Mouse (Mus musculus) heart, adult 2 months (tissue): ENCODE measurements at regions not wholly inside any gene's neighbourhood (a gene's known extent, or its start where the extent isn't known, plus 50 kb on each side); places are given as distances from the start of the nearest gene placed in this dataset.

Experiments
- DNase-seq, 2 experiments: peaks; one replicate each; pipeline ENCODE4 v3.0.0; 2021
- H3K27ac ChIP-seq: fragments of 200-600 bp; 2 replicates; pipeline ENCODE4 v1.8.1; 2022
- H3K27me3 ChIP-seq: fragments of 200-500 bp; 2 replicates; pipeline ENCODE4 v1.6.1; 2012; ENCODE audit warnings: mild to moderate bottlenecking, low read length, inconsistent platforms, mixed read lengths; ENCODE audit not compliant: control insufficient read depth, insufficient read depth
- H3K36me3 ChIP-seq: fragments of 200-500 bp; 2 replicates; pipeline ENCODE4 v1.6.1; 2012; ENCODE audit warnings: low read length, inconsistent platforms; ENCODE audit not compliant: control insufficient read depth, insufficient read depth
- H3K4me1 ChIP-seq: fragments of 200-500 bp; 2 replicates; pipeline ENCODE4 v1.6.1; 2011; ENCODE audit warnings: low read length; ENCODE audit not compliant: control insufficient read depth, insufficient read depth
- H3K4me3 ChIP-seq: fragments of 200-600 bp; 2 replicates; pipeline ENCODE4 v1.8.1; 2022
- H3K79me2 ChIP-seq: fragments of 200-500 bp; replicated peaks from 2 replicates; pipeline ENCODE4 v1.6.1; 2012; ENCODE audit warnings: mild to moderate bottlenecking, inconsistent platforms, low read length, moderate library complexity, mixed read lengths; ENCODE audit not compliant: control insufficient read depth, insufficient read depth
- H3K9ac ChIP-seq: fragments of 200-500 bp; 2 replicates; pipeline ENCODE4 v1.6.1; 2012; ENCODE audit warnings: low read depth, mild to moderate bottlenecking, control low read depth, inconsistent platforms, low read length, mixed read lengths
- CTCF ChIP-seq: fragments of 200-600 bp; IDR thresholded peaks from 2 replicates; pipeline ENCODE4 v1.8.1; 2022; ENCODE audit warnings: antibody characterized with exemption, mild to moderate bottlenecking, moderate library complexity
- EP300 ChIP-seq: fragments of 200-500 bp; IDR thresholded peaks from 2 replicates; pipeline ENCODE4 v1.6.1; 2011; ENCODE audit warnings: low read depth, low read length, control low read depth; ENCODE audit not compliant: insufficient read depth
- POLR2A ChIP-seq: fragments of 200-500 bp; IDR thresholded peaks from 2 replicates; pipeline ENCODE4 v1.6.1; 2011; ENCODE audit warnings: mild to moderate bottlenecking, low read depth, low read length, control low read depth; ENCODE audit not compliant: insufficient read depth
- WGBS: fragments of 180-500 bp; shearing (Covaris S2); methylation state at CpG from one replicate; pipeline ENCODE4 v1.1.7; 2018; 5-methylcytosine and 5-hydroxymethylcytosine counted together
- intact Hi-C: fragments of 180-260 bp; cut with DNase I; formaldehyde crosslinking; loops from one replicate; pipeline ENCODE4 v1.15.1; 2025

GRCm38 (mm10) chr8:26588841-26589240 lies 388.3 kb upstream of the Zfp703 start:
- TF ChIP-seq CTCF (no peak), POLR2A (no peak), EP300 (no peak)
- intact Hi-C loops: no loop called here
- no peak overlapping the region for H3K4me3 ChIP-seq
- H3K9ac ChIP-seq: no peak overlapping the region
- H3K4me1 ChIP-seq: no peaks in the 10 kb centered on the region
- 87% methylated on average over 1 of the region's 1 CpGs for WGBS
- no peaks in the 10 kb centered on the region for H3K79me2 ChIP-seq
- H3K27me3 ChIP-seq: no peaks in the 10 kb centered on the region
- H3K27ac ChIP-seq: no peak overlapping the region
- DNase-seq: no peak
- no peaks in the 10 kb centered on the region for H3K36me3 ChIP-seq

DNA sequence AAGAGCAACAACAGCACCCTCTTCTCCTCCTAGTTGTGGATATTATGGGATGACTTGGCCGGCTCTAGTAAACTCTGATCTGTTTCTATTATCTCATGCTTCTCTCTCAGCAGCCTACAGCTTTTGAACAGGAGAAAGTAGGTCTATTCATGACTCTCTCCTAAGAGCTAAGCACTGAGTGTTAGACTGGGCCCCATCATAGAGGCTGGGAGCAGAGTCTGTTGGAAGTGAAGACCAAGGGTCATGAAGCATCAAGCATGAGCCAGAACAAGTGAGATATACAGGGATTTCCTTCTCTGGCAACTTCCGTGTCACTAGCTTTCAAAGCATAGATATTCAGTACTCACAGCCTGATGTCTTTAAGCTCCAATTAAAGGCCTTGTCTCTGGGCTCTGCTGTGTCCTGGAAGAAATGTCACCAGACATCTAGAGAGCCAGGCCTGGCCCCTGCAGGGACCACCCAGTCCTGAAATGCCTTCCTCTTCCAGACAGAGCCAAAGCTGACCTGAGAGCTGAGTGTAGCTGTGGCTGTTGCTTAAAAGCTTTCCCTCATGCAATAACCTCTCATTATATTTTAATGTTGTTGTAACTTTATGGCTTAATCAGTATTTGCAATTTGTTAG lies 386.4 kb upstream of the Zfp703 start:
- 70% methylated on average over 2 of the region's 2 CpGs for WGBS
- intact Hi-C loops: no loop called here

GRCm38 (mm10) chr8:26591266-26591665 lies 385.9 kb upstream of the Zfp703 start:
- TF ChIP-seq EP300 (no peak), CTCF (no peak), POLR2A (no peak)
- H3K79me2 ChIP-seq: no peaks in the 10 kb centered on the region
- H3K9ac ChIP-seq: no peak overlapping the region
- no peak overlapping the region for H3K4me3 ChIP-seq
- no peaks in the 10 kb centered on the region for H3K36me3 ChIP-seq
- intact Hi-C loops: no loop called here
- H3K27me3 ChIP-seq: no peaks in the 10 kb centered on the region
- no peak for DNase-seq
- 63% methylated on average over 3 of the region's 3 CpGs for WGBS
- no peaks in the 10 kb centered on the region for H3K4me1 ChIP-seq
- no peak overlapping the region for H3K27ac ChIP-seq

More for the DNA sequence above, 386.4 kb upstream of the Zfp703 start:
- no peaks in the 10 kb centered on the region for H3K36me3 ChIP-seq
- no peaks in the 10 kb centered on the region for H3K79me2 ChIP-seq
- no peaks in the 10 kb centered on the region for H3K4me1 ChIP-seq
- no peaks in the 10 kb centered on the region for H3K27me3 ChIP-seq
- DNase-seq: no peak
- H3K4me3 ChIP-seq: no peak overlapping the region
- TF ChIP-seq CTCF: no peak
- no peak for TF ChIP-seq POLR2A
- TF ChIP-seq EP300: no peak
- no peak overlapping the region for H3K27ac ChIP-seq
- H3K9ac ChIP-seq: no peak overlapping the region

DNA sequence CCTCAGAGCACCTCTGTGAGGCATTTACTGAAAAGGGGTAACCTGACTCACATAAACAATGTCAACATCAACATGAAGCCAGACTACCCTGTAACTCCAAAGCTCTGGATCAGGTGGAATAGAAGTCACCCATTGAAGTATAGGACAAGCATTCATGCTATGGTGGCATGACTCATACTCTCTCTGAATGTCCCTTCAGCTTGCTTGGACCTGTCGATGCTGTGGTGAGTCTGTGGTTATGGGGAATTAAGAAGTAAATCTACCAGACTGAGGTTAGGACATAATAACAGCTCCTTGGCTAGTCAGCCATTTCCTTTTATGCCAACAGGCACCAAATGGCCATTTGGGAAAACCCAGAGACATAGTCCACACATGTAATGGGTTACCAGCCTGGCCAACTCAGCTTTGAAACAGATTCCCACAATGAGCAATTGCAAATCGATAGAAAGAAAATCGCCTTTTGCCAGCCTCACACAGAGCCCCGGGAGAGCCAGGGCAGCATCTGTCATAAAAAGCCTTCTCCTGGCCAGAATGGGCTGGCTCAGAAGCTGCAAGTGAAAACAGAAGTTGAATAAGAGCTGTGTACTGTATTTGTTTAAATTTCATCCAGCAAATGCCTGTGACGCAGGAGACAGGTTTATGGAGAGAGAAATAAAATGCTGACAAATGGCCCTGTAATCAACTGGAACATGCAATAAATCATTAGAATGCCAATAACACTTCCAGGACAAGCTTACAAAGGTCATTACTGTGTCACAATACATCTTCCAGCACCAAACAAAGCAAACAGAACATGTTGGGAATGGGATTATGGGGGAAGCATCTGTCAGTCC lies 383.4 kb upstream of the Zfp703 start:
- Histone ChIP-seq H3K4me1 (no peaks in the 10 kb centered on the region), H3K27ac (no peak overlapping the region), H3K27me3 (no peaks in the 10 kb centered on the region), H3K4me3 (no peak overlapping the region), H3K36me3 (no peaks in the 10 kb centered on the region), H3K79me2 (no peaks in the 10 kb centered on the region), H3K9ac (no peak overlapping the region)
- DNase-seq: no peak
- intact Hi-C loops: no loop called here
- TF ChIP-seq CTCF: no peak
- TF ChIP-seq EP300: no peak
- TF ChIP-seq POLR2A: no peak
- 74% methylated on average over 5 of the region's 5 CpGs for WGBS

DNA sequence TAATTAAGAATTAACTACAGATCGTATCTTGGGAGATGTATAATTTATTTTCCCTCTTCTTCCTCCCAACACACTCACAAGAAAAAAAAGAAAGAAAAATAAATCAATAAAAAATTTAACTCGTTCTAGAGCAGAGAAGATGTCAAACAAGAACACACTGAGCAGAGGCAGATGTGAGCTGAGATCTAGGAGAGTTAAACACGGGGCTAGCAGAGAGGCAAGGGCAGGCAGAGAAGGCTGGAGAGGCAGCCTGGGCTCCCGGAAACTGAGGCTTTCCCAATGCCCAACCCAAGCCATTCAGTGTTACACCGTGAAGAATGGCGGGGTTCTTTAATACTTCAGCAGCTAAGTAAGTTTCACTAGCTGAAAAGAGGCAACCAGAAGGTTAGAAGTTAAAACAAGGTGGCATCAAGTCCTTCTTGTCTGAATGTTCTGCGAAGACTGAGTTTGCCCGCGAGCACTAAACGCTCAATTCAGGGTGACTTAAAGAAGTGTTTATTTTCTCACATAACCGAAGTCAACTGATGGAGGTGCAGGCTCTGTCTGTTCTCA lies 382.7 kb upstream of the Zfp703 start:
- no peaks in the 10 kb centered on the region for H3K27me3 ChIP-seq
- H3K79me2 ChIP-seq: no peaks in the 10 kb centered on the region
- no peaks in the 10 kb centered on the region for H3K36me3 ChIP-seq
- 79% methylated on average over 11 of the region's 11 CpGs for WGBS
- no peak overlapping the region for H3K9ac ChIP-seq
- H3K4me3 ChIP-seq: no peak overlapping the region
- H3K4me1 ChIP-seq: no peaks in the 10 kb centered on the region
- TF ChIP-seq POLR2A: no peak
- no peak for TF ChIP-seq EP300
- no peak for TF ChIP-seq CTCF
- intact Hi-C loops: no loop called here
- H3K27ac ChIP-seq: no peak overlapping the region
- DNase-seq: no peak

DNA sequence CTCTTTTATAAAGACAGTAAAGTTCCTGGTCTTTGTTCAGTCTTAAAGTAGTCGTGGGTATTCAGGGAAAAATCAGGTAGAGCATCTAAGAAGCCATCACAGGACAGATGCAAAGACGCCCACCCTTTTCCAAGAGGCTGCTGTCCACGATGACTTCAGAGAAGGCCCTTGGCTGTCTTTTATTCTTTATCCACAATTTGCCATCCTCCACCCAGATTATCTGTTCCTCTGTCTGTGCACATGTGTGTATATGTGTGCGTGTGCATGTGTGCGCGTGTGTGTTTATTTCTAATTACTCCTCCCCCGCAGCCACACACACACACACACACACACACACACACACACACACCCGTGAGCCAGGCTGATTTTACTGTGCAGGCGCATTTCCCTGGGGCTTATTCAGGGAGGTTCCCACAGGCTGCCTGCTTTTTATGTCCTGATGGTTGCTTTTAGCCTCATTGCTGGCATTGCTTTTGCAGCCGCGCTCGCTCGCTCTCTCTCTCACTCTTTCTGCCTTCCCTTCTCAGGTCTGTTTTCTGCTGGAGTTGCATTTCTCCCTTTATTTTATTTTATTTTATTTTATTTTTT lies 381.6 kb upstream of the Zfp703 start:
- TF ChIP-seq EP300 (no peak), CTCF (no peak), POLR2A (no peak)
- WGBS: 84% methylated on average over 13 of the region's 13 CpGs
- Histone ChIP-seq H3K79me2 (no peaks in the 10 kb centered on the region), H3K4me3 (no peak overlapping the region), H3K4me1 (no peaks in the 10 kb centered on the region), H3K27me3 (no peaks in the 10 kb centered on the region), H3K27ac (no peak overlapping the region), H3K9ac (no peak overlapping the region), H3K36me3 (no peaks in the 10 kb centered on the region)
- no peak for DNase-seq
- intact Hi-C loops: no loop called here
